Mouse (Mus musculus) cerebellum, postnatal 25 days (tissue): Measurements from ENCODE around the gene 4930407I10Rik.

Experiments
- DNase-seq, 2 experiments: peaks; one replicate each; pipeline ENCODE4 v3.0.0; 2021; ENCODE audit warnings: mixed read lengths in 2 of 2

Gene 4930407I10Rik

GRCm38 (mm10) chr15:82063909-82064308 lies 5.0 kb downstream of the 4930407I10Rik start:
- no peak for DNase-seq

DNA sequence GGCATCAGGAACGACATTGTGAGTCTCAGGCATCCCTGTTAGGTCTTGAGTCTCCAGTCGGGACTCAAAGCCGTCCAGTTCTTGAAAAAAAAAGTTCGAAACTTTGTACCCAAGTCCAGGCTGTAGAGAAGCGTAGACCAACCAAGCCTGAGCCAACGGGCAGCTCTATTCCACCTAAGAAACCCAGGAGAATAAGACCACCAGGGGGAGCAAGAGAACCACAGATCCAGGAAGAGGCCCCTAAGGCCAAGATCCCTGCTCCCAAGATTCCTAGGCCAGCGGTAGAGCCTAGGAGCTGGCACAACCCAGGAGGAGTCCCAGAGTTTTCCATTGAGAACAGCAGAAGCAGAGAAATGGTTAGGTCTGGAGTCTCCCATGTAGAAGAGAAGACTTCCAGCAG lies 6.6 kb downstream of the 4930407I10Rik start:
- peak; percentile 68 to 85 for DNase-seq

- peak in 1 of 2 experiments; percentile 13 for DNase-seq
Observed at GRCm38 (mm10) chr15:82069898-82070297, 10.9 kb downstream of the 4930407I10Rik start, which contains the start of gene Mei1. TSS of gene Mei1 (plus strand) at chr15:82069996.

DNA sequence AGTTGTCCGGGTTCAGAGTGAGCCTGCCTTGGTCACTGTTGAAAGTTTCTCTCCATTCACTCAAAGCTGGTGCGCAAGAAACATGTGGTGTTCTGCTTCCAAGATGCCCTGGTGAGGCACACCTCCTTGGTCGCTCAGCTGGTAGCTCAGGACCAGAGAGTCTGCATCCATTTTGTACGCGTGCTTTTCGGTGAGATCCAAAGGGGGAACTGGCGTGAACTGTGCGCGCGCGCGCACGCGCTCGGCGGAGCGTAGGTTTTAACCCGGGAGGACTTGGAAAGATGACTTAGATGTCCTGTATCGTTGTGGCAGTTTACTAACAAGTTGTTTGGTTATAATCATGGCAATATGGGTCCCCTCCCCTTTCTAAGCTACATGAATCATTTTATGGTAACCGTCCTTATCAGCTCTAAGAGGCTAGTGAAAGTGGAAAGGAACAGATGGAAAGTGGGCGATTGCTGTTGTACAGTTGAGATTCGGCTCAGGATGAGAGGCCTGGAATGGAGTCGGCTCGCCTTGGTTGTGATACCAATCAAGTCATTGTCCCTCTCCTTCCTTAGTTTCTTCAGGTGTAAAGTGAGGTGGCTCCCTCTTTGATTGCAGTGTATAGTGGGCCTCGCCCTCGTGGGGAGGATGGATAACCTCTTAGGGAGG lies 13.0 kb downstream of the 4930407I10Rik start:
- DNase-seq = no peak

DNA sequence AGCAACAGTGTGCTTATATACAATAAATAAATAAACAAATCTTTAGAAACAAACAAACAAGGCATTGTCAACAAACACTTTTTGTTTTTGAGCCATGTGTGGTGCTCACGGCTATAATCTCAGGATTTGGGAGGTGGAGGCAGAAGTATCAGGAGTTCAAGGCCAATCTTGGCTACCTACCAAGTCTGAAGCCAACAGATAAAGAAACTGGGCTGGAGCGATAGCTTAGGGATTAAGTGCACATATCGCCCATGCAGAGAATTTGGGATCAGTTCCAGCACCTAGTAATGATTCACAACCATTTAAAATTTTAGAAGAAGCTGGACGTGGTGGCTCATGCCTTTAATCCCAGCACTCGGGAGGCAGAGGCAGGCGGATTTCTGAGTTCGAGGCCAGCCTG lies 14.5 kb downstream of the 4930407I10Rik start:
- DNase-seq = no peak

- no peak for DNase-seq
Observed at GRCm38 (mm10) chr15:82079883-82080282, 20.9 kb downstream of the 4930407I10Rik start.

GRCm38 (mm10) chr15:82081161-82081560 lies 22.2 kb downstream of the 4930407I10Rik start:
- peak; percentile 81 to 85 for DNase-seq

DNA sequence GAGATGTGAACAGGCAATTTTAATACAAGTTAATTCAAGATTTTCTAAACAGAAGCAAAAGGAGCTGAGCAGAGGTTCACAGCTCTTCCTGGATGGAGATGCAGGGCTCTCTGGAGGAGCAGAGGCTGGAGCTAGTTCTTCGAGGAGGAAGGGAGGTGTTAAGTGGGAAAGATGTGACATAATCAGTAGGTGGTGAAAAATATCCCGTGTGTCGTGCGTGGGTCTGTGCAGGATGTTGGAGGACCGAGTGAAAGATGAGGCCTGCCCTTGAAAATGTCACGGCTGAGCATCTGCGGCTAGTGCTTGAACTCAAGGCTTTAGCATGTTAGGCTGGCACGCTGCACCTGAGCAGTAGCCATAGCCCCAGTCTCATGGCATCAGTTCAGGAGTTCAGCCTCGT lies 26.7 kb downstream of the 4930407I10Rik start:
- no peak for DNase-seq

DNA sequence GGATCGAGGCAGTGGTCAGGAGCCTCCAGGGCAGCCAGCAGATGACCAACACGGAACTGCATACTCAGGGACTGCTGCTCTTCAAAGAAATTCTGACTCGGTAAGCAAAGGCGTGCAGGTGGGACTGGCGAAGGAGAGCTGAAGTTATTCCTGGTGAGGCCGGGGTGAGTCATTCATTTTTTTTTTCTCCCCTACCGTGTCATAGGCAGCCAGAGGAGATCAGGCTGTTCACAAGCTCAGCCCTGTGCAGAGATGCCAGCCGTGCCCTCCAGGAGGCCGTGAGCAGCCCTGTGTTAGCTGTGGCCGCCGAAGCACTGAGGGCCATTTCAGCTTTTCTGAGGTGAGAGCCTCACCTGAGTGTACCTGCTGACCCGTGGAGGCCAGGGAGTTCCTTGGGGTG lies 27.2 kb downstream of the 4930407I10Rik start:
- no peak for DNase-seq

DNA sequence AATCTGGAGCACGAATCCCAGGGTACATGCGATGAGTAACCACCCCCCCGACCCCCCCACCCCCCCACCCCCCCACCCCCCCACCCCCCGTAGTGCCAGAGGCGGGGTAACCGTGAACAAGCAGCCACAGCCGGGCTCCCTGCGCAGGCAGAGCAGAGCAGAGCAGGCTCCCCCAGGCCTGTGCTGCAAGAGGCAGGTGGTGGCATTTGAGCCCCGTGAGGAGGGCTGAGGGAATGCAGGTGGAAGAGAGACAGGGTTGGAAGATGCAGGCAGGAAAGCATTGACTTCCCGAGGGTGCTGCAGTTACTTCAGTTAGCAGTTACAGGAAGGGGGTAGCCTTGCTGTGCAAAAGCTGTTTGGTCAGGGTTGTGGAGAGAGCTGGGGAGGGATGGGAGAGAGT lies 28.3 kb downstream of the 4930407I10Rik start:
- DNase-seq = peak in 1 of 2 experiments; percentile 44

DNA sequence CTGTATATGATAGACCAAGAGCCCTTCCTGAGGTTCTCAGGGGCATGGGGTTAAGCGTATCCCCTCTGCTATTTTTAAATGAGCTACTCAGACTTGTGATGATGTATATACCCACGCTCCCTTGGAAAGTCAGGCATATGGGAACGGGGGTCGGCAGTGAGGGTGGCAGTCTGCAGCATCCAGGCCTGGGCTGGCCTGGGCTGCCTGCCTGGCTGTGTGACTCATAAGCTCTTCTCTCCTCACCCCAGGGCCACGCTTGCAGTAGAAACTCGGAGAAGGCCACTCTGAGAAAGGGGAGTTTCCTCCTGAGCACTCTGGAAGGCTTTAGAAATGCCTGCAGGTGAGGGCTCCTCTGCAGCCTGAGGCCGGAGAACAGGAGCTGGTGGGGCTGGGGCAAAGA lies 32.1 kb downstream of the 4930407I10Rik start:
- no peak for DNase-seq

- peak; percentile 77 to 88 for DNase-seq
Observed at GRCm38 (mm10) chr15:82106953-82107555, 48.1 kb downstream of the 4930407I10Rik start.
